Mouse (Mus musculus) midbrain, postnatal 0 days (tissue): ENCODE data around the gene Fam161b. TPM values are rescaled to one million over a fixed set of nuclear protein-coding genes. Genes with fewer than 3 reads are reported as not detected.

Experiments used
- ATAC-seq: fragments of 200-750 bp; cut with Nextera tagmentation; 2 replicates; pipeline ENCODE4 v1.8.0; 2017; ENCODE audit warnings: moderate number of reproducible peaks, mild to moderate bottlenecking, moderate TSS enrichment, moderate library complexity; ENCODE audit not compliant: low FRiP score
- DNase-seq: peaks from one replicate; pipeline ENCODE4 v3.0.0-alpha.2; 2015; ENCODE audit warnings: low spot score
- H3K27ac ChIP-seq: fragments of 300-500 bp; sonication (generic); 2 replicates; pipeline ENCODE4 v1.5.1; 2014; ENCODE audit warnings: low read depth, mild to moderate bottlenecking, low read length, mixed read lengths
- H3K27me3 ChIP-seq: fragments of 300-500 bp; sonication (generic); 2 replicates; pipeline ENCODE4 v1.6.1; 2014; ENCODE audit warnings: low read length, control low read depth, mixed read lengths; ENCODE audit not compliant: insufficient read depth
- H3K36me3 ChIP-seq: fragments of 300-500 bp; sonication (generic); 2 replicates; pipeline ENCODE4 v1.6.1; 2014; ENCODE audit warnings: low read length, control low read depth, mixed read lengths; ENCODE audit not compliant: insufficient read depth
- H3K4me1 ChIP-seq: fragments of 300-500 bp; sonication (generic); 2 replicates; pipeline ENCODE4 v1.6.1; 2014; ENCODE audit warnings: mild to moderate bottlenecking, control low read depth, antibody characterized with exemption, low read length, mixed read lengths; ENCODE audit not compliant: insufficient read depth
- H3K4me2 ChIP-seq: fragments of 300-500 bp; sonication (generic); 2 replicates; pipeline ENCODE4 v1.6.1; 2014; ENCODE audit warnings: low read depth, mild to moderate bottlenecking, low read length, mixed read lengths; ENCODE audit not compliant: poor library complexity, severe bottlenecking
- H3K4me3 ChIP-seq: fragments of 300-500 bp; sonication (generic); 2 replicates; pipeline ENCODE4 v1.5.1; 2014; ENCODE audit warnings: low read depth, mild to moderate bottlenecking, low read length, moderate library complexity
- H3K9ac ChIP-seq: fragments of 300-500 bp; sonication (generic); replicated peaks from 2 replicates; pipeline ENCODE4 v1.6.1; 2014; ENCODE audit warnings: mild to moderate bottlenecking, low read length, moderate library complexity, mixed read lengths; ENCODE audit not compliant: poor library complexity, severe bottlenecking
- H3K9me3 ChIP-seq: fragments of 300-500 bp; sonication (generic); 2 replicates; pipeline ENCODE4 v1.6.1; 2016; ENCODE audit warnings: low read length, control low read depth
- CTCF ChIP-seq: IDR thresholded peaks from 2 replicates; pipeline ENCODE4 v1.5.1; 2016; ENCODE audit warnings: antibody characterized with exemption, mild to moderate bottlenecking
- WGBS: fragments of 180-500 bp; shearing (Covaris S2); extraction: QIAGEN DNeasy Blood & Tissue Kit; methylation state at CpG from one replicate; pipeline ENCODE4 v1.1.7; 2014; 5-methylcytosine and 5-hydroxymethylcytosine counted together
- polyA plus RNA-seq: library from polyadenylated mRNA; unstranded; fragments of >200 nt; fragmentation: Nextera tagmentation; extraction: Ambion mirVana; gene quantifications from 2 replicates; pipeline ENCODE4 v1.2.1, GENCODE M21; 2015
- total RNA-seq: library from RNA; depleted of rRNA; stranded (reverse); fragments of >200 nt; gene quantifications from 2 replicates; pipeline ENCODE4 v1.2.3, GENCODE M21; 2014

The Fam161b gene
- total and polyA plus RNA-seq, 2 experiments from 2014 or later, result 10.4 to 11.4 TPM

GRCm38 (mm10) chr12:84396947-84397679 is 35.5 kb upstream of the Fam161b start:
- no peak for ATAC-seq
- no peaks in the 10 kb centered on the region for H3K27me3 ChIP-seq
- H3K4me1 ChIP-seq, result no peaks in the 10 kb centered on the region
- no peak overlapping the region for H3K4me2 ChIP-seq
- H3K36me3 ChIP-seq, result peaks cover 6% of the 10 kb centered on the region; the same call in 1 of the 2 replicates
- no peak for TF ChIP-seq CTCF
- no peak overlapping the region for H3K9ac ChIP-seq
- H3K27ac ChIP-seq, result no peak overlapping the region
- no peak for DNase-seq
- no peaks in the 10 kb centered on the region for H3K9me3 ChIP-seq
- 90% methylated on average over 14 of the region's 14 CpGs for WGBS
- H3K4me3 ChIP-seq, result no peak overlapping the region

- Histone ChIP-seq H3K4me2 (no peak overlapping the region), H3K4me3 (no peak overlapping the region), H3K9me3 (no peaks in the 10 kb centered on the region), H3K36me3 (peaks cover 6% of the 10 kb centered on the region; the same call in 1 of the 2 replicates), H3K4me1 (no peaks in the 10 kb centered on the region), H3K27ac (no peak overlapping the region), H3K9ac (no peak overlapping the region), H3K27me3 (no peaks in the 10 kb centered on the region)
- WGBS, result 95% methylated on average over 5 of the region's 5 CpGs
- DNase-seq (no peak), ATAC-seq (no peak)
- TF ChIP-seq CTCF, result no peak
Observed at GRCm38 (mm10) chr12:84393847-84394246, 32.2 kb upstream of the Fam161b start.

- no peak overlapping the region for H3K4me2 ChIP-seq
- no peaks in the 10 kb centered on the region for H3K4me1 ChIP-seq
- no peaks in the 10 kb centered on the region for H3K9me3 ChIP-seq
- H3K4me3 ChIP-seq, result no peak overlapping the region
- ATAC-seq (no peak), DNase-seq (no peak)
- no peaks in the 10 kb centered on the region for H3K27me3 ChIP-seq
- no peak overlapping the region for H3K27ac ChIP-seq
- H3K9ac ChIP-seq, result no peak overlapping the region
- 98% methylated on average over 4 of the region's 4 CpGs for WGBS
- TF ChIP-seq CTCF, result no peak
- H3K36me3 ChIP-seq, result peaks cover 6% of the 10 kb centered on the region; the same call in 1 of the 2 replicates
Observed at GRCm38 (mm10) chr12:84392681-84393080, 31.0 kb upstream of the Fam161b start.

- peaks cover 8% of the 10 kb centered on the region for H3K36me3 ChIP-seq
- no peaks in the 10 kb centered on the region for H3K4me1 ChIP-seq
- H3K9me3 ChIP-seq, result no peaks in the 10 kb centered on the region
- DNase-seq, result no peak
- no peak overlapping the region for H3K27ac ChIP-seq
- 90% methylated on average over 6 of the region's 6 CpGs for WGBS
- no peaks in the 10 kb centered on the region for H3K27me3 ChIP-seq
- no peak for TF ChIP-seq CTCF
- no peak overlapping the region for H3K4me3 ChIP-seq
- H3K4me2 ChIP-seq, result no peak overlapping the region
- no peak overlapping the region for H3K9ac ChIP-seq
- no peak for ATAC-seq
Observed at GRCm38 (mm10) chr12:84390336-84390735, 28.7 kb upstream of the Fam161b start.

- 76% methylated on average over 14 of the region's 14 CpGs for WGBS
- H3K4me2 ChIP-seq, result no peak overlapping the region
- H3K9me3 ChIP-seq, result no peaks in the 10 kb centered on the region
- H3K27me3 ChIP-seq, result no peaks in the 10 kb centered on the region
- H3K27ac ChIP-seq, result no peak overlapping the region
- peaks cover 15% of the 10 kb centered on the region for H3K36me3 ChIP-seq
- no peak overlapping the region for H3K4me3 ChIP-seq
- H3K4me1 ChIP-seq, result no peaks in the 10 kb centered on the region
- TF ChIP-seq CTCF, result no peak
- ATAC-seq (no peak), DNase-seq (no peak)
- no peak overlapping the region for H3K9ac ChIP-seq
Observed at GRCm38 (mm10) chr12:84388774-84389400, 27.3 kb upstream of the Fam161b start.

GRCm38 (mm10) chr12:84388097-84388496 is 26.5 kb upstream of the Fam161b start:
- H3K9me3 ChIP-seq, result no peaks in the 10 kb centered on the region
- no peaks in the 10 kb centered on the region for H3K4me1 ChIP-seq
- 89% methylated on average over 8 of the region's 8 CpGs for WGBS
- no peak overlapping the region for H3K9ac ChIP-seq
- DNase-seq, result no peak
- no peak for ATAC-seq
- no peak for TF ChIP-seq CTCF
- peaks cover 15% of the 10 kb centered on the region for H3K36me3 ChIP-seq
- H3K27me3 ChIP-seq, result no peaks in the 10 kb centered on the region
- no peak overlapping the region for H3K4me3 ChIP-seq
- H3K27ac ChIP-seq, result no peak overlapping the region
- H3K4me2 ChIP-seq, result no peak overlapping the region
